Mouse (Mus musculus): ENCODE results near the gene Neurod4.

GRCm38 (mm10) chr10:130281982-130282449 is 2.0 kb upstream of the Neurod4 start:
- TF ChIP-seq SIN3A (IDR thresholded peaks at IDR 0.05; ENCODE audit: low read length) = no peak
- TF ChIP-seq E2F4 (IDR thresholded peaks at IDR 0.05; ENCODE audit: insufficient replicate concordance, low read depth, low read length) = no peak
- TF ChIP-seq CHD1 (IDR thresholded peaks at IDR 0.05; ENCODE audit: low read depth, low read length) = no peak
- no peak for TF ChIP-seq CTCF (conservative IDR thresholded peaks at IDR 0.05 in 1 of 2, IDR thresholded peaks at IDR 0.05 in 1 of 2; ENCODE audit: low read depth in 2 of 2, low read length in 2 of 2)
- TF ChIP-seq RCOR1 (conservative IDR thresholded peaks at IDR 0.05; ENCODE audit: low read depth, low read length) = no peak
- TF ChIP-seq MAX (IDR thresholded peaks at IDR 0.05; ENCODE audit: low read length) = no peak
- TF ChIP-seq ZKSCAN1 (IDR thresholded peaks at IDR 0.05; ENCODE audit: borderline replicate concordance, low read depth, low read length) = no peak
- no peak for TF ChIP-seq POLR2A (IDR thresholded peaks at IDR 0.05; ENCODE audit: low read depth, low read length)
- no peak for TF ChIP-seq TCF12 (IDR thresholded peaks at IDR 0.05; ENCODE audit: low read depth, low read length)
- TF ChIP-seq MAFK (IDR thresholded peaks at IDR 0.05; ENCODE audit: insufficient replicate concordance, low read length) = no peak
- TF ChIP-seq SMC3 (IDR thresholded peaks at IDR 0.05; ENCODE audit: low read depth, low read length) = no peak

Data from CH12.LX (cell line).